Comparison of ENCODE assay signal across 8 mouse cellular contexts in the genomic region with DNA sequence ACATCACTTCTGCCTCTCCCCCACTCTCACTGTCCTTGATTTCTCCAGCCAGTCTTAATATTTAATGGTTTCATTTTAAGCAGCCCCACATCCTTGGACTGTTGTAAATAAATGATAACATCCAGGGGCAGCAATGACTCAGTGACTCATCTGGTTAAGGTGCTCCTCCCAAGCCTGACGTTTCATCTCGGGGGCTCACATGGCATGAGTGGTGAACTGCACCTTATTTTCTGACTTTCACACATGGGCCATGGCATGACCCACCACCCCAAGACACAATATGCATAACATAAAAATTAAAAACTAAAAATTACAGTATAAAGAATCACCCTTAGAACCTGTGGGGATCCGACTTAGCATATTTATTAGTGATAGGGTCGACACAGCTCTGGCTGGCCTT. TPM values are rescaled to one million over a fixed set of nuclear protein-coding genes. Genes with fewer than 3 reads are reported as not detected.
DNase-seq lines count a peak whose midpoint lies in the region; ATAC-seq and TF ChIP-seq lines count a peak whose summit lies in the region.

No protein-coding gene starts in this region.

- no peaks in the 10 kb centered on the region for H3K9me3 ChIP-seq in stomach, embryonic 14.5 days (ENCODE audit: control insufficient read depth, low read depth, low read length)
- no peaks in the 10 kb centered on the region for H3K9me3 ChIP-seq in stomach, postnatal 0 days (ENCODE audit: control insufficient read depth, low read length)
- no peaks in the 10 kb centered on the region for H3K9me3 ChIP-seq in limb, embryonic 13.5 days
- H3K9me3 ChIP-seq in stomach, embryonic 15.5 days: no peaks in the 10 kb centered on the region

- H3K4me3 ChIP-seq in stomach, embryonic 14.5 days (ENCODE audit: low read depth, low read length): no peak overlapping the region
- H3K4me3 ChIP-seq in stomach, postnatal 0 days (ENCODE audit: low read depth, low read length): no peak overlapping the region
- H3K4me3 ChIP-seq in limb, embryonic 13.5 days: 0 out of 2 replicates have a peak overlapping the region, but pooled peaks have one; percentile 98
- H3K4me3 ChIP-seq in stomach, embryonic 15.5 days (replicated peaks): no peak overlapping the region

- ATAC-seq in stomach, embryonic 14.5 days (ENCODE audit: insufficient number of reproducible peaks, insufficient read depth, low FRiP score, low read depth): no peak
- no peak for ATAC-seq in stomach, postnatal 0 days (ENCODE audit: low FRiP score, low TSS enrichment)
- no peak for ATAC-seq in limb, embryonic 13.5 days (ENCODE audit: low FRiP score, low read depth)
- ATAC-seq in stomach, embryonic 15.5 days (ENCODE audit: insufficient read depth, low FRiP score, low read depth): no peak

- peaks cover 21% of the 10 kb centered on the region for H3K36me3 ChIP-seq in stomach, embryonic 14.5 days (ENCODE audit: control insufficient read depth, insufficient read depth, low read length)
- H3K36me3 ChIP-seq in stomach, postnatal 0 days (ENCODE audit: control insufficient read depth, insufficient read depth, low read length): peaks cover 4% of the 10 kb centered on the region; the same call in 1 of the 2 replicates
- H3K36me3 ChIP-seq in limb, embryonic 13.5 days: peaks cover 26% of the 10 kb centered on the region
- H3K36me3 ChIP-seq in stomach, embryonic 15.5 days: 0 out of 2 replicates have a peak, but pooled peaks cover 6% of the 10 kb centered on the region

- H3K4me1 ChIP-seq in stomach, embryonic 14.5 days (ENCODE audit: control insufficient read depth, insufficient read depth, low read length): peaks cover 15% of the 10 kb centered on the region
- H3K4me1 ChIP-seq in stomach, postnatal 0 days (replicated peaks; ENCODE audit: control insufficient read depth, insufficient read depth): no peaks in the 10 kb centered on the region
- peaks cover 25% of the 10 kb centered on the region for H3K4me1 ChIP-seq in limb, embryonic 13.5 days
- peaks cover 24% of the 10 kb centered on the region for H3K4me1 ChIP-seq in stomach, embryonic 15.5 days

- TF ChIP-seq CTCF in stomach, postnatal 0 days (IDR thresholded peaks at IDR 0.05; ENCODE audit: low read depth): no peak

- DNase-seq in adrenal gland, adult 2 months: peak; percentile 36
- no peak for DNase-seq in adrenal gland, postnatal 25 days
- DNase-seq in stomach, postnatal 0 days (ENCODE audit: low spot score): no peak
- DNase-seq in ovary, postnatal 36 days (ENCODE audit: low spot score): no peak
- no peak for DNase-seq in gastrocnemius, postnatal 4 days (ENCODE audit: low spot score in 2 of 2)

- no peak for TF ChIP-seq EP300 in stomach, postnatal 0 days (optimal IDR thresholded peaks at IDR 0.05)

- H3K27ac ChIP-seq in stomach, embryonic 14.5 days (ENCODE audit: low read length): no peak overlapping the region
- H3K27ac ChIP-seq in stomach, postnatal 0 days (replicated peaks): no peak overlapping the region
- H3K27ac ChIP-seq in limb, embryonic 13.5 days: no peak overlapping the region
- H3K27ac ChIP-seq in stomach, embryonic 15.5 days: no peak overlapping the region

- no peaks in the 10 kb centered on the region for H3K27me3 ChIP-seq in stomach, embryonic 14.5 days (ENCODE audit: control insufficient read depth, insufficient read depth, low read length)
- H3K27me3 ChIP-seq in stomach, postnatal 0 days (ENCODE audit: control insufficient read depth, insufficient read depth, low read length): no peaks in the 10 kb centered on the region
- H3K27me3 ChIP-seq in limb, embryonic 13.5 days: no peaks in the 10 kb centered on the region
- H3K27me3 ChIP-seq in stomach, embryonic 15.5 days (replicated peaks): no peaks in the 10 kb centered on the region

- no peak overlapping the region for H3K9ac ChIP-seq in stomach, embryonic 14.5 days (replicated peaks; ENCODE audit: low read depth, low read length)
- no peak overlapping the region for H3K9ac ChIP-seq in stomach, postnatal 0 days (ENCODE audit: low read length)
- no peak overlapping the region for H3K9ac ChIP-seq in limb, embryonic 13.5 days
- H3K9ac ChIP-seq in stomach, embryonic 15.5 days: no peak overlapping the region

- 0 out of 2 replicates have a peak overlapping the region, but pooled peaks have one; percentile 63 for H3K4me2 ChIP-seq in stomach, embryonic 14.5 days (replicated peaks; ENCODE audit: low read depth, low read length)
- H3K4me2 ChIP-seq in stomach, postnatal 0 days (replicated peaks; ENCODE audit: low read depth): no peak overlapping the region
- no peak overlapping the region for H3K4me2 ChIP-seq in limb, embryonic 13.5 days (replicated peaks)
- peak overlapping the region; percentile 64 for H3K4me2 ChIP-seq in stomach, embryonic 15.5 days

- WGBS in stomach, embryonic 14.5 days: 80% methylated on average over 4 of the region's 4 CpGs
- WGBS in stomach, postnatal 0 days: 74% methylated on average over 4 of the region's 4 CpGs
- whole genome bisulfite sequencing in limb, embryonic 13.5 days: 87% methylated on average over 4 of the region's 4 CpGs
- 75% methylated on average over 4 of the region's 4 CpGs for WGBS in stomach, embryonic 15.5 days

RNA-seq across cellular contexts. Expression of gene Srsf1, which starts 1.3 kb away (rescaled TPM):
- total RNA-seq in adrenal gland, adult 2 months (2021): 100 to 1,000 TPM; 179 to 252 TPM
- polyA plus RNA-seq in adrenal gland, adult 2 months (2012; rRNA removed): 210 and 224 TPM in 2 replicates
- total RNA-seq in adrenal gland, postnatal 25 days (2021): 226 and 298 TPM in 2 replicates
- 345 and 362 TPM in 2 replicates for polyA plus RNA-seq in stomach, embryonic 14.5 days (2014; fragmentation: Nextera tagmentation; extraction: Ambion mirVana)
- polyA plus RNA-seq in stomach, postnatal 0 days (2015; fragmentation: Nextera tagmentation; extraction: Ambion mirVana): 88.1 and 97.5 TPM in 2 replicates
- 340 and 357 TPM in 2 replicates for polyA plus RNA-seq in limb, embryonic 13.5 days (2015; fragmentation: Nextera tagmentation; extraction: Ambion mirVana)
- 271 TPM in 2 replicates for polyA plus RNA-seq in stomach, embryonic 15.5 days (2015; fragmentation: Nextera tagmentation; extraction: Ambion mirVana)
- 100 to 1,000 TPM; 171 to 215 TPM for total RNA-seq in gastrocnemius, postnatal 4 days (2021)

RNA-seq across cellular contexts. Expression of gene Vezf1, which starts 22.2 kb away (rescaled TPM):
- 10 to 100 TPM; 48.3 to 52.4 TPM for total RNA-seq in adrenal gland, adult 2 months (2021)
- polyA plus RNA-seq in adrenal gland, adult 2 months (2012; rRNA removed): 13.5 and 14.6 TPM in 2 replicates
- total RNA-seq in adrenal gland, postnatal 25 days (2021): 45.8 and 51.8 TPM in 2 replicates
- polyA plus RNA-seq in stomach, embryonic 14.5 days (2014; fragmentation: Nextera tagmentation; extraction: Ambion mirVana): 46.5 and 50.8 TPM in 2 replicates
- 15.9 and 18.1 TPM in 2 replicates for polyA plus RNA-seq in stomach, postnatal 0 days (2015; fragmentation: Nextera tagmentation; extraction: Ambion mirVana)
- 46.8 and 48.9 TPM in 2 replicates for polyA plus RNA-seq in limb, embryonic 13.5 days (2015; fragmentation: Nextera tagmentation; extraction: Ambion mirVana)
- 34.0 and 35.1 TPM in 2 replicates for polyA plus RNA-seq in stomach, embryonic 15.5 days (2015; fragmentation: Nextera tagmentation; extraction: Ambion mirVana)
- total RNA-seq in gastrocnemius, postnatal 4 days (2021): 10 to 100 TPM; 39.5 to 44.8 TPM

RNA-seq across cellular contexts. Expression of gene Cuedc1, which starts 52.0 kb away (rescaled TPM):
- 10 to 100 TPM; 49.3 to 61.7 TPM for total RNA-seq in adrenal gland, adult 2 months (2021)
- polyA plus RNA-seq in adrenal gland, adult 2 months (2012; rRNA removed): 76.9 and 91.3 TPM in 2 replicates
- total RNA-seq in adrenal gland, postnatal 25 days (2021): 50.7 and 68.6 TPM in 2 replicates
- 21.7 and 24.9 TPM in 2 replicates for polyA plus RNA-seq in stomach, embryonic 14.5 days (2014; fragmentation: Nextera tagmentation; extraction: Ambion mirVana)
- 12.8 and 13.7 TPM in 2 replicates for polyA plus RNA-seq in stomach, postnatal 0 days (2015; fragmentation: Nextera tagmentation; extraction: Ambion mirVana)
- 37.2 and 37.7 TPM in 2 replicates for polyA plus RNA-seq in limb, embryonic 13.5 days (2015; fragmentation: Nextera tagmentation; extraction: Ambion mirVana)
- 23.8 and 26.7 TPM in 2 replicates for polyA plus RNA-seq in stomach, embryonic 15.5 days (2015; fragmentation: Nextera tagmentation; extraction: Ambion mirVana)
- total RNA-seq in gastrocnemius, postnatal 4 days (2021): 10 to 100 TPM; 47.4 to 53.8 TPM

RNA-seq across cellular contexts. Expression of gene Dynll2, which starts 58.5 kb away (rescaled TPM):
- total RNA-seq in adrenal gland, adult 2 months (2021): 100 to 1,000 TPM; 158 to 251 TPM
- polyA plus RNA-seq in adrenal gland, adult 2 months (2012; rRNA removed): 168 and 197 TPM in 2 replicates
- total RNA-seq in adrenal gland, postnatal 25 days (2021): 213 TPM in 2 replicates
- 14.2 and 16.7 TPM in 2 replicates for polyA plus RNA-seq in stomach, embryonic 14.5 days (2014; fragmentation: Nextera tagmentation; extraction: Ambion mirVana)
- 14.7 and 14.8 TPM in 2 replicates for polyA plus RNA-seq in stomach, postnatal 0 days (2015; fragmentation: Nextera tagmentation; extraction: Ambion mirVana)
- 16.7 and 18.9 TPM in 2 replicates for polyA plus RNA-seq in limb, embryonic 13.5 days (2015; fragmentation: Nextera tagmentation; extraction: Ambion mirVana)
- 23.7 and 23.8 TPM in 2 replicates for polyA plus RNA-seq in stomach, embryonic 15.5 days (2015; fragmentation: Nextera tagmentation; extraction: Ambion mirVana)
- 100 to 1,000 TPM; 113 to 114 TPM for total RNA-seq in gastrocnemius, postnatal 4 days (2021)

Comparison
In these comparisons a context has a peak if more than half of its experiments do, and no peak if none do; other contexts are left out.
1. H3K4me2 ChIP-seq: peak in stomach, embryonic 14.5 days (single experiment) and stomach, embryonic 15.5 days (single experiment); none in stomach, postnatal 0 days (single experiment) and limb, embryonic 13.5 days (single experiment).